Mouse (Mus musculus): ENCODE measurements around the gene Cemip2.
A peak's percentile ranks its signal among the peaks of the same experiment; 100 is the strongest.

Cemip2 gene

GRCm38 (mm10) chr19:21814433-21815020 lies 36.4 kb downstream of the Cemip2 start:
- DNase-seq (ENCODE audit: inconsistent ontology term) = peak; percentile 96

- no peak for DNase-seq (ENCODE audit: inconsistent ontology term)
These were observed 38.1 kb downstream of the Cemip2 start for GRCm38 (mm10) chr19:21816260-21816659.

DNA sequence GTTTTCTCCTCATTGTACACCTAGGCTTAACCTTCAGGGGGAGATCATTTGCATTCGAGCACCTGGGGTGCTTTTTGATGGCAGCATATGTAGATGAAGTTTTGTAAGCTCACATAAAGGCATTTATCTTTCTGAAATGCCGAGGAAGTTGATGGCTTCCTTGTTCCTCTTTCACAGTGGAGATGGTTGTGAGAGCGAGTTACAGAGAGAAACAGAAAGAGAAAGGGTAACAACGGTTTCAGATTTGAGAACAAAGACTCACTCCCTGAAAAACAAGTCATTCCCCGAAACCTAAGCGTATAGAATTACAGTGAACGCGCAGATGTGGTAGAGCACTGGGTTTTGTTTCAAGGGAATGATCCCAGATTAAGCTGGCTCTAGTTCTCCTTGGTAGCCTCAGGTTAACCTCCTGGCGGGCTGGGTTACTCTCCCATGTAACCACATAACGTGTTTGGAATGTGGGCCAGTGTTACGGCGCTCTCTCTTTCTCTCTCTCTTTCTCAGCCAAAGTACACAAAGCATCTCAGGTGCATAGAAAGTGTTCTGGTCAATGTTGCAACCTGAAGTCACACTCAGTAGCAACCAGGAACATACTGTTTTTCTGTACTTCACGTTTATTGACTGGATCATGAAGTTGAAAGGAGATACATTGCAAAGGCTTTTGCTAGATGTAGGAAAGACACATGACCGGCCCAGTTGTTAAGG lies 40.0 kb downstream of the Cemip2 start:
- DNase-seq (ENCODE audit: inconsistent ontology term) = no peak

DNA sequence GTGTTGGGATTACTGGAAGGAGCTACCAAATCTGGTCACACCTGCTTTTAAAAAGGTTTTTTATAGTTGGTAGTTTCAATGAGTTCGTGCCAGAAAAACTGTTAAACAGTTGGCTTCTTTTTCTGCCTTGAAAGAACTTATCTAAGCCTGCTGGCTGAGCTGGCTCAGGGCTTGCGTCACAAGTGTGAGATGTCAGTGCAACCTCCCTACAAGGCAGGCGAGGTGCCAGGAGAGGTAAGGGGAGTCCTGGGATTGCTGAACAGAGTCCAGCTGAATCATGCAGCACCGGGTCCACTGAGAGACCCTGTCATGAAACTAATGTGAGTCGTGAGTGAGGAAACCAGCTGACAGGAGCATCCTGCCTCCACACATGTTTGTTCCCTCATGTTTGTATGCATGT lies 41.4 kb downstream of the Cemip2 start:
- DNase-seq (ENCODE audit: inconsistent ontology term) = peak; percentile 18

DNA sequence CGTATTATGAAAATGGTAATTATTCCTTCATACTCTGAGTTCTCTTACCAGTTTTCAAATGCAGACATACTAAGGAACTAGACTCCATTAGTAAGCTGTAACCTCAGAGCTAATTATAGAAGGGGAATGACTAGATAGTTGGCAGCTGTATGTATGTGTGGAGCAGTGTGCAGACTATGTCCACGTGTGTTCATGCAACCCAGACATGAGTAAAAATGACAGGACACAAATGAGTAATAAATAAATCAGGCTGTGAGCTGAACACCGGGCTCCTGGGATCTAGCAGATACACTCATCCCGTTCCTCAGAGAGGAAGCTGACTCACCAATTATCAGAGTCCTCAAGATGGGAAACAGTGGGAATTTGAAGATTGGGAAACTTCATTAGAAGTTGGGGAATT lies 42.0 kb downstream of the Cemip2 start:
- DNase-seq (ENCODE audit: inconsistent ontology term) = peak; percentile 79

DNA sequence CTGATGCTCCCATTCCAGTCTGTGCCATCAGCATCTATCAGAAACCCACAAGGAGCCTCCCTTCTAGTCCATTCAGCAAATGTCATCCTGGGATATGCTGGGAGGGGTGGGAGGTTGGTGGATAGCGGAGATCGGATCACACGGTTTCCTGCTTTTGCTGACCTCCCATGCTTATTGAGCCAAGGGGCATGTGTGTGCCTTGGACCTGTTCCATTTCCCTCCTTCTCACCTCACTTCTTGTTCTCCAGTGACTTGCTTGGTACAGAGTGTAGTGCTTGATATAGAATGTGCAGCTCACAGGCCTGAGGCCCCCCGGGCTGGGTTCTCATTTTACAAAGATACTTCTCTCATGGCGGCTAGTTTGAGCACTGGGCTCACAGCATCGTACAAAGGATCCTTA lies 43.7 kb downstream of the Cemip2 start:
- no peak for DNase-seq (ENCODE audit: inconsistent ontology term)

- DNase-seq (ENCODE audit: inconsistent ontology term) = no peak
These were observed 46.0 kb downstream of the Cemip2 start for GRCm38 (mm10) chr19:21824146-21824545.

- peak; percentile 6 for DNase-seq (ENCODE audit: inconsistent ontology term)
These were observed 47.2 kb downstream of the Cemip2 start for GRCm38 (mm10) chr19:21825128-21825885.

- DNase-seq (ENCODE audit: inconsistent ontology term) = no peak
These were observed 55.4 kb downstream of the Cemip2 start for GRCm38 (mm10) chr19:21833416-21833992.

DNA sequence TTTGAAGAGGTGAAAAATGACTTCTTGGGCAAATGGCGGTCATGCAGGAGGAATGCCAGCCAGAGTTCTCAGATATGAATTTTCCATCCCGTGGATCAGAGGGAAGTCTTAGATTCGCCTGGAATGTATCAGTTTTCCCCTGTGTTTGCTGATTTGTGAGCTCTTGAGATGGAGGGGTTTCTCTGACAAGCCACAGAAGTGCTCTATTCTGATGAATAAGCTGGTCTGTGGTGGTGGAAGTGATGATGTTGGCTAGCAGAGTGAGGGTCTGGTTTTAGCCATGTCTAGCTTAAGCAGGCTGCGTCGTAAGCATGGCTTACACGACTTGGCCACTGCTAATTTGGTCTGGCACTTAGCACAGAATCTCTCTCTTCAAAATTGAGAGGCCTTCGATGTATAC lies 56.8 kb downstream of the Cemip2 start:
- DNase-seq (ENCODE audit: inconsistent ontology term) = no peak

DNA sequence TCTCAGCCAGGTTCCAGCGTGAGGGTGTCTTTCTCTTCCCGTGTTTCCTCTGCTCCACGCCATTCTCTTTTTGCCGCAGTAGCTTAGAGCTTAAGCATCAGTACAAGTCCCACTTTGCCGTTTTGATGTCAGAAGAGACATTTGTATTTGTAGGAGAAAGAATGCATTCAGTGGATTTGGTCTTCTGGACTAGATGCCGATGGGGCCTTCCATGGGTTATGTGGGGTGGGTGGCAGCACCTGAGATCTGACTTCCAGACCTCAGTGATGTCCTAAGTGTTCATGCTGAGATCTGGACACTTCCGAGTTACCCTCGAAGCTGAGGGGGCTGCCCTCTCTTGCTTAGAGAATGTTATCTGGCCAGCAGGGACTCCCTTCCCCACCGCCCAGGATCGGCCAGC lies 72.6 kb downstream of the Cemip2 start:
- no peak for DNase-seq (ENCODE audit: inconsistent ontology term)

DNA sequence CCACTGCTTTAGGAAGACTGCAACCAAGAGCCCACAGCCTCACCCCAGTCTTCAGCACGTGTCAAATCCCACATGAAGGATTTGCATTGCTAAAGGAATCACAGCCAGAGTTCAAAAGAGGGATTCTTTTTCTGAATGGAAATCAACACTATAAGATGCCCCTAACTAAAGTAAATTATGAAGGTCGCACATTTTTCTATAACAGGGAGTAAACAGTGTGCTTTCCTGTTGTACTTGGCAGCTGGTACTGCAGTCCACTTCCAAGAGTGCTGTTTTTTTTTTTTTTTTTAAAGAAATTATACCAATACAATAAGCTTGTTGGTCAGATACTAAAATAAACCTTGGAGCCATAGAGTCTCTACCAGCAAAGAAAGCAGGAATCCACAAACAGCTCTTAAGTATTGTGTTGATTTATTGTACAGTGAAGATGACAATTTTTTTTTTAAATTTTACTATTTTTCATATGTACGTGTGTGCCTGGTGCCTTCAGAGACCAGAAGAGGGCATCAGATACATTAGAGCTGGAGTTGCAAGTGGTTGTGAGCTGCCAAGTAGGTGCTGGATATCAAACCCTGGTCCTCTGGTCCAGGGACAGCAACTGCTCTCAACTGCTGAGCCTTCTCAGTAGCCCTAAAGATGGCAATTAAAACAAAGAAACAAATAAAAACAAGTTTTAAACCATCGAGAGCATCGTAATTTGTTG lies 76.5 kb downstream of the Cemip2 start:
- no peak for DNase-seq (ENCODE audit: inconsistent ontology term)

DNA sequence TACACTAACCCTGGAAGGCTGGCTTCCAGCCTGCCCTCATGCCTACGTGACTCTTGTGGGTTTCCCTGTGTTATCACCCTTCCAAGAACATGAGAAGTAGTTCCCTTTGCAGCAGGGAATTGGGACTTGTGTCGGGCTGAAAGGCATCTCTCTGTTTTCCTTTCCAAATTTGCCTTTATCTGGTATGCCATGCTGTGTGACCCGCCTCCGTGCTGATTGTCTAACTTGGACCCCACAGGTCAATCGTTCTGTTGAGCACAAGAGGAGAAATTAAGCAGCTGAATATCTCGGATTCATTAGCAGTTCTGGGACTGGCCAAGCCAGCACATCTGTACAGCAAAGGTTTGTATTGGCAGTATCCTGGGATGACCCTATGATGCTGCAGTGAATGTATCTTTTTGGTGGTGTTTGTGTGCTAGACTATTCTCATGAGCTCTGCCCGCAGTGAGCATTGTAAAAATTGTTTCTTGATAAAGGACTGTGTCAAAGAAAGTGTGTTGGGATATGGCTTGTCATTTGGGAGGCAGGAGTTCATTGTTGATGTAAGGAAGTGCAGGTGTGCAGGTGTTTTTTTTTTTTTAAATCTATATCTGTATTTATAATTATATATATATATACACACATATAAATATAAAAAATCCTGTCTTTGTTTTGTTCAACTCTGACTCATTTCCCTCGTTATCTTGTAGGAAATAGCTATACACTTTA lies 77.4 kb downstream of the Cemip2 start:
- DNase-seq (ENCODE audit: inconsistent ontology term) = no peak

DNA sequence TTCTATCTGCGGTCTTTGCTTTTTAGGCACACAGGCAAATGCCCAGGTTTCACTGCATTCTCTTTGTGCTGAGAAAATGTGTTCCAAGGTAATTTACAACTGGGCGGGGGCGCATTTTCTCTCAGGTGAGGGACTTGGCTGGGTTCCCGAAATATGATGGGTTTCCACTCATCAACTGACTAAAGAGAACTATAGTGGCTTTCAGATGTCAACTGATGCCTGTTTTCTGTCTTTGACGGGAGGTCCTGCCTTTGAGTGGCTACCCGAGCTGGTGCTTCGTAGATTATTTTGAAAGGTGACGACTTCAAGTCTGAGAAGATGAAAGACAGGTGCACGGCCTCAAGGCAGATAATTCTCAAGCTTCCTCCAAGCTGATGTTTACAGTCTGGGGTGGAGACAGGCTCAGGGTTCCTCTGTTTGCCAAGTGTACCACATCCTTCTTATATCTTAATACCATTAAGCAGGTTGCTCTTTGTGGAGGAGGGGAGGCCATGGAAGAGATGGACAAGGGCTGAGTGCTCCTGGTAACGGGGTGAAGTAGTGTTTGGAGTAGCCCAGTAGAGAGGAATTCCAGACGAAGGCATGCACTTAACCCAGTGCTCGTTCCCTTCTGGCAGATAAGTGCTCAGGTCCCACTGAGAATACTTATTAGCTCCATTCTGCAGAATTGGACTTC lies 80.8 kb downstream of the Cemip2 start:
- DNase-seq (ENCODE audit: inconsistent ontology term) = no peak

DNA sequence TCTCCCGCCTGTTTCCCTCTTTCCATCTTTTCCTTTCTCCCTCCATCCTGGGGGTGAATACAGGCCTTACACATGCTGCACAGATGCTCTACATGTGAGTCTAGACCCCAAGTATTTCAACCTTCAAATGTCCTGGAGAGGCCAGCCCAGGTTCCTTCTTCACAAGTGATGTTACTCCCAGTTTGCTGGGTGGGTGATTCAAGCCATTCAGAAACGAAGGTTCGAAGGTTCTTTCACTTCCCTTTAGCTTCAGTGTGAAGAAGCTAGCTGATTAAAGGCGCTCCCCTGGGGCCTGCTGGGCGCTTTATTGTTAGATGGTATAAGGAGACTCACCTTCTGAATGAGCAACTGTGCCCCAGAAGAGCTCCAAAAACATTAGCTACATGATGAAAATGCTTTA lies 82.0 kb downstream of the Cemip2 start:
- DNase-seq (ENCODE audit: inconsistent ontology term) = no peak

GRCm38 (mm10) chr19:21860894-21861293 lies 82.8 kb downstream of the Cemip2 start:
- no peak for DNase-seq (ENCODE audit: inconsistent ontology term)

- DNase-seq (ENCODE audit: inconsistent ontology term) = no peak
These were observed 84.3 kb downstream of the Cemip2 start for GRCm38 (mm10) chr19:21862289-21862990.

DNA sequence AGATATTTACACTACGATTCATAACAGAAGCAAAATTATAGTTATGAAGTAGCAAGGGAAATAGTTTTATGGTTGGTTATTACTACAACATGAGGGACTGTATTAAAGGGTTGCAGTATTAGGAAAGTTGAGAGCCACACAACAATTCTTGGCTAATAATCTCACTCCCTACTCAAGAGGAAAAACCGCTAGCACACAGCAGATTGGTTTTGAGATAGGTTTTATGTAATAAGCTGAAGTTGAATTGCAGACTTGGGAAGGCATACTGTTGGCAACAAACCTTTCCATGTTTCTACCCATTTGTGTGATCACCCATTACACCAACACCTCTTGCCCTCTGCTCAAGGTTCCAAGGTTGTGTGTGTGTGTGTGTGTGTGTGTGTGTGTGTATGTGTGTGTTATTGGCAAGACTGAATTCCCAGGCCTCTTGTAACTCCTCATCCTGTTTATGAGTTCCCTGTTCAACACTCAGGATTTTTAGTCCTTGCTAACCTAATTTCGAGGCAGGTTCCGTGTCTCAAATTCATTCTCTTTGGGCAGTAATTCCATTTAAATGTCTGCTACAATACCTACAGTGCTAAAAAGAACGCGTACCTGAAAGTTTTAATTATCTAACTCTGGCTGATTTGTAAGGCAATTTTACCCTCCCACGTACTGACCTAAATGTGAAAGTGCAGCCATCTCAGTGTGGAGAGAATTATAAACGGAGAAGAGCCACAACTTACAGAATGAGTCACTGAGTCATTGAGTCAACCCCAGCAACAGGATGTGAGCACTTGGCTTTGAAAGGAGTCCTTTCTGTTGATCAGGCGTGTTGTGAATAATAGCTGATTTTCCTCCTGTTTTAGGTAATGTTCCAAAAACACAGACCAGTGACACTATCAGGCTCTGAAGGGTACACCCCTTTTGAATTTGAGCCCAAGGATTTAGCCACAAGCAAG lies 85.1 kb downstream of the Cemip2 start:
- DNase-seq (ENCODE audit: inconsistent ontology term) = peak; percentile 50

Measured in Muller cell, postnatal 12 days (primary cell).